Mouse (Mus musculus): Measurements from ENCODE around the gene Kcnk16. TPM values are rescaled to one million over a fixed set of nuclear protein-coding genes. Genes with fewer than 3 reads are reported as not detected.
"Not testable (repeated sequence)": the region's sequence is repeated elsewhere in the genome, so short reads cannot be mapped to it uniquely, and the experiment has no call there.

Gene Kcnk16
- 4.8 and 5.7 TPM in 2 replicates for polyA plus RNA-seq (2015; fragmentation: Nextera tagmentation; extraction: Ambion mirVana)

GRCm38 (mm10) chr14:20269082-20269809 lies at the start of gene Kcnk16:
Gene Kcnk16, minus strand, starts transcription at chr14:20269199.
- no peak for TF ChIP-seq CTCF (IDR thresholded peaks at IDR 0.05; ENCODE audit: low read depth)
- Histone ChIP-seq H3K4me2 (replicated peaks; ENCODE audit: low read depth) (no peak within 1 kb of the TSS), H3K9ac (ENCODE audit: low read length) (no peak within 1 kb of the TSS), H3K36me3 (ENCODE audit: control insufficient read depth, insufficient read depth, low read length) (no peaks in the 10 kb centered on the region), H3K9me3 (ENCODE audit: control insufficient read depth, low read length) (no peaks in the 10 kb centered on the region), H3K4me1 (replicated peaks; ENCODE audit: control insufficient read depth, insufficient read depth) (no peaks in the 10 kb centered on the region), H3K27me3 (ENCODE audit: control insufficient read depth, insufficient read depth, low read length) (no peaks in the 10 kb centered on the region), H3K4me3 (ENCODE audit: low read depth, low read length) (no peak within 1 kb of the TSS), H3K27ac (replicated peaks) (peak within 1 kb of the TSS; percentile 40; the same call in 1 of the 2 replicates)
- DNase-seq (ENCODE audit: low spot score) (peak; percentile 33), ATAC-seq (ENCODE audit: low FRiP score, low TSS enrichment) (peak; percentile 28; the same call in 1 of the 2 replicates)
- WGBS: 44% methylated on average over 6 of the region's 6 CpGs

DNA sequence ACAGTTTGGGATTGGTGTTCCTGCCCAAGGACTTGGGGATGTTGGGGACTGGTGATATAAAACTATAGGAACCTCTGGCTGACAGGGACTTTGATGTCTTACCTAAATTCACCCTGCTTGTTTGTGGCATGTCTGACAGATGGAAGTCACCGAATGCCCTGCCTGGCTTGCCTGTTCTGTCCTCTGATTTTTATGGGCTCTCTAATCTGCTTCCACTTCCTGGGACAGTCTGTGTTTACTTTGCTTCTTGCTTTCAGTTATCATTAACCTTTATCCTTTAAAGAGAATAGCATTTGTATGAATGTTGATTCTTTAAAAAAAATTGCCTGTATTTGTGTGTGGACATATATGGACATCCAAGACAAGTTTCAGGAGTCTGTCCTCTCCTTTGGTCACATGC lies 46.1 kb upstream of the Kcnk16 start:
- Histone ChIP-seq H3K4me2 (replicated peaks; ENCODE audit: low read depth) (no peak overlapping the region), H3K4me3 (ENCODE audit: low read depth, low read length) (no peak overlapping the region), H3K4me1 (replicated peaks; ENCODE audit: control insufficient read depth, insufficient read depth) (no peaks in the 10 kb centered on the region), H3K27me3 (ENCODE audit: control insufficient read depth, insufficient read depth, low read length) (no peaks in the 10 kb centered on the region), H3K27ac (replicated peaks) (no peak overlapping the region), H3K9ac (ENCODE audit: low read length) (no peak overlapping the region), H3K9me3 (ENCODE audit: control insufficient read depth, low read length) (no peaks in the 10 kb centered on the region), H3K36me3 (ENCODE audit: control insufficient read depth, insufficient read depth, low read length) (peaks cover 11% of the 10 kb centered on the region; the same call in 1 of the 2 replicates)
- no peak for DNase-seq (ENCODE audit: low spot score)
- WGBS: 42% methylated on average over 1 of the region's 1 CpGs
- no peak for ATAC-seq (ENCODE audit: low FRiP score, low TSS enrichment)
- TF ChIP-seq CTCF (IDR thresholded peaks at IDR 0.05; ENCODE audit: low read depth) (no peak), EP300 (optimal IDR thresholded peaks at IDR 0.05) (no peak)

DNA sequence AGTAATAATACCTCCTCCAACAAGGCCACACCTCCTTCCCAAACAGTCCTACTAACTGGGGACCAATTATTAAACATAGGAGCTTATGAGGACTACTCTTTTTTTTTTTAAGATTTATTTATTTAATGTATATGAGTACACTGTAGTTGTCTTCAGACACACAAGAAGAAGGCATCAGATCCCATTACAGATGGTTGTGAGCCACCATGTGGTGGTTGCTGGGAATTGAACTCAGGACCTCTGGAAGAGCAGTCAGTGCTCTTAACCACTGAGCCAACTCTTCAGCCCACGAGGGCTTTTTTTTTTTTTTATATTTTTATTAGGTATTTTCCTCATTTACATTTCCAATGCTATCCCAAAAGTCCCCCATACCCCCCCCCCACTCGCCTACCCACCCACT lies 36.1 kb upstream of the Kcnk16 start:
- not testable (repeated sequence) for ATAC-seq (ENCODE audit: low FRiP score, low TSS enrichment); H3K9me3 ChIP-seq (ENCODE audit: control insufficient read depth, low read length); H3K4me1 ChIP-seq (replicated peaks; ENCODE audit: control insufficient read depth, insufficient read depth); H3K4me2 ChIP-seq (replicated peaks; ENCODE audit: low read depth); H3K4me3 ChIP-seq (ENCODE audit: low read depth, low read length); DNase-seq (ENCODE audit: low spot score); H3K27me3 ChIP-seq (ENCODE audit: control insufficient read depth, insufficient read depth, low read length); H3K36me3 ChIP-seq (ENCODE audit: control insufficient read depth, insufficient read depth, low read length); H3K27ac ChIP-seq (replicated peaks); H3K9ac ChIP-seq (ENCODE audit: low read length)
- 61% methylated on average over 2 of the region's 2 CpGs for WGBS

DNA sequence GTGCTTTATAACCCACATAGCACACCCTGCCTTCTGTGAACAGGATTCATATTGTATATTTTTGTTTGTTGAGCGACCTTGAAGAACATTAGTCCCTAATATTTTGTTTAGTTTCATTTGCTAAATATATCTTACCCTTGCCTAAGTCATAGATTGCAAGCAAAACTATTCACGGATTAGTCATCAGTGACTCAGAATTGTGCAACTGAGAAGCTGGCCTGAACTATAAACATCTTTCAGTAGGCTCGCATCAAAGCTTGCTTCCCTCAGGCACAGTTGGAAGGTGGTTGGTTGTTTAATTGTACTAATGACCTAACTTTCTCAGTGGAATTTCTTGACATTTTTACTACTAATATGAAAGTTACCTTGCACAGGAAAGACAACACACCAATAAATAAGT lies 29.1 kb upstream of the Kcnk16 start:
- H3K9me3 ChIP-seq (ENCODE audit: control insufficient read depth, low read length): no peaks in the 10 kb centered on the region
- 37% methylated on average over 3 of the region's 3 CpGs for WGBS
- DNase-seq (ENCODE audit: low spot score) (no peak), ATAC-seq (ENCODE audit: low FRiP score, low TSS enrichment) (peak; percentile 61; the same call in 1 of the 2 replicates)
- H3K9ac ChIP-seq (ENCODE audit: low read length): no peak overlapping the region
- H3K4me2 ChIP-seq (replicated peaks; ENCODE audit: low read depth): no peak overlapping the region
- no peaks in the 10 kb centered on the region for H3K4me1 ChIP-seq (replicated peaks; ENCODE audit: control insufficient read depth, insufficient read depth)
- TF ChIP-seq CTCF (IDR thresholded peaks at IDR 0.05; ENCODE audit: low read depth): no peak
- TF ChIP-seq EP300 (optimal IDR thresholded peaks at IDR 0.05): no peak
- H3K4me3 ChIP-seq (ENCODE audit: low read depth, low read length): no peak overlapping the region
- H3K36me3 ChIP-seq (ENCODE audit: control insufficient read depth, insufficient read depth, low read length): no peaks in the 10 kb centered on the region
- H3K27ac ChIP-seq (replicated peaks): no peak overlapping the region
- no peaks in the 10 kb centered on the region for H3K27me3 ChIP-seq (ENCODE audit: control insufficient read depth, insufficient read depth, low read length)

DNA sequence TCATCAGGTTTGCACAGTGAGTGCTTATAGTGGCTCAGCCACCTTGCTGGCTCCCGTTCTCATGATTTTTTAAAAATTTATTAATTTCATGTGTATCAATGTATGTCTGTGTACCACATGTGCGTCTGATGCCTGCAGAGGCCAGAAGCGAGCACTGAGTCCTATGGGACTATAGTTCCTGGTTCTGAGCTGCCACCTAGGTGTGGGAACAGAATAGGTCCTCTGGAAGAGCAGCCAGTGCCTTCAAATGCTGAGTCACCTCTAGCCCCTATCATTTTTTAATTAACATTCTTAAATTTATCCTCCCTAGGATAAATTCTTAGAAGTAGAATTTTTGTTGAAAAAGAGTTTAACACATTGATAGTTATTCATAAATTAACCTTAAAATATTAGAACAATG lies 28.6 kb upstream of the Kcnk16 start:
- no peaks in the 10 kb centered on the region for H3K9me3 ChIP-seq (ENCODE audit: control insufficient read depth, low read length)
- DNase-seq (ENCODE audit: low spot score) (no peak), ATAC-seq (ENCODE audit: low FRiP score, low TSS enrichment) (no peak)
- no peaks in the 10 kb centered on the region for H3K27me3 ChIP-seq (ENCODE audit: control insufficient read depth, insufficient read depth, low read length)
- H3K4me2 ChIP-seq (replicated peaks; ENCODE audit: low read depth): no peak overlapping the region
- H3K9ac ChIP-seq (ENCODE audit: low read length): no peak overlapping the region
- WGBS: 79% methylated on average over 3 of the region's 3 CpGs
- no peaks in the 10 kb centered on the region for H3K4me1 ChIP-seq (replicated peaks; ENCODE audit: control insufficient read depth, insufficient read depth)
- H3K27ac ChIP-seq (replicated peaks): no peak overlapping the region
- no peaks in the 10 kb centered on the region for H3K36me3 ChIP-seq (ENCODE audit: control insufficient read depth, insufficient read depth, low read length)
- no peak for TF ChIP-seq EP300 (optimal IDR thresholded peaks at IDR 0.05)
- peak; percentile 43 for TF ChIP-seq CTCF (IDR thresholded peaks at IDR 0.05; ENCODE audit: low read depth)
- H3K4me3 ChIP-seq (ENCODE audit: low read depth, low read length): no peak overlapping the region

GRCm38 (mm10) chr14:20294947-20295346 lies 25.9 kb upstream of the Kcnk16 start:
- no peaks in the 10 kb centered on the region for H3K27me3 ChIP-seq (ENCODE audit: control insufficient read depth, insufficient read depth, low read length)
- H3K4me2 ChIP-seq (replicated peaks; ENCODE audit: low read depth): peak overlapping the region; percentile 64
- H3K27ac ChIP-seq (replicated peaks): no peak overlapping the region
- H3K36me3 ChIP-seq (ENCODE audit: control insufficient read depth, insufficient read depth, low read length): no peaks in the 10 kb centered on the region
- H3K9me3 ChIP-seq (ENCODE audit: control insufficient read depth, low read length): no peaks in the 10 kb centered on the region
- DNase-seq (ENCODE audit: low spot score): no peak
- ATAC-seq (ENCODE audit: low FRiP score, low TSS enrichment): no peak
- H3K4me1 ChIP-seq (replicated peaks; ENCODE audit: control insufficient read depth, insufficient read depth): peaks cover 2% of the 10 kb centered on the region; the same call in 1 of the 2 replicates
- TF ChIP-seq EP300 (optimal IDR thresholded peaks at IDR 0.05) (no peak), CTCF (IDR thresholded peaks at IDR 0.05; ENCODE audit: low read depth) (no peak)
- peak overlapping the region; percentile 52 for H3K4me3 ChIP-seq (ENCODE audit: low read depth, low read length)
- 26% methylated on average over 8 of the region's 8 CpGs for WGBS
- peak overlapping the region; percentile 28 for H3K9ac ChIP-seq (ENCODE audit: low read length)
